Mouse (Mus musculus) myocyte (in vitro differentiated cells): ENCODE measurements around the gene Pecr.

Source experiments
- E2F4 ChIP-seq: IDR thresholded peaks from one replicate; pipeline ENCODE4 v1.6.1; 2011; ENCODE audit warnings: mild to moderate bottlenecking, control low read depth, moderate library complexity; ENCODE audit not compliant: insufficient read depth
- MAX ChIP-seq: IDR thresholded peaks from one replicate; pipeline ENCODE4 v1.6.1; 2011; ENCODE audit warnings: low read depth, mild to moderate bottlenecking, control low read depth
- MYOD1 ChIP-seq, 3 experiments: IDR thresholded peaks; one replicate each; pipeline ENCODE4 v1.6.1; 2011; ENCODE audit warnings: control low read depth in 2 of 3, low read depth in 2 of 3, mild to moderate bottlenecking in 2 of 3, moderate library complexity in 1 of 3; ENCODE audit not compliant: insufficient read length in 2 of 3, control insufficient read depth in 1 of 3
- MYOG ChIP-seq, 3 experiments: IDR thresholded peaks; one replicate each; pipeline ENCODE4 v1.6.1; 2011; ENCODE audit warnings: control low read depth in 2 of 3, low read depth in 2 of 3, mild to moderate bottlenecking in 2 of 3; ENCODE audit not compliant: insufficient read length in 2 of 3, control insufficient read depth in 1 of 3, insufficient read depth in 1 of 3
- POLR2A ChIP-seq: IDR thresholded peaks from one replicate; pipeline ENCODE4 v1.6.1; 2011; ENCODE audit warnings: low read depth, mild to moderate bottlenecking, control low read depth, moderate library complexity; ENCODE audit not compliant: insufficient read length
- POLR2AphosphoS2 ChIP-seq: IDR thresholded peaks from one replicate; pipeline ENCODE4 v1.6.1; 2011; ENCODE audit warnings: low read depth, control low read depth; ENCODE audit not compliant: insufficient read length
- TCF12 ChIP-seq: IDR thresholded peaks from one replicate; pipeline ENCODE4 v1.6.1; 2011; ENCODE audit warnings: mild to moderate bottlenecking, control low read depth; ENCODE audit not compliant: poor library complexity, insufficient read depth, severe bottlenecking
- TCF3 ChIP-seq: IDR thresholded peaks from one replicate; pipeline ENCODE4 v1.6.1; 2011; ENCODE audit warnings: low read depth, control low read depth; ENCODE audit not compliant: insufficient read length
- USF1 ChIP-seq: IDR thresholded peaks from one replicate; pipeline ENCODE4 v1.6.1; 2011; ENCODE audit warnings: low read depth, mild to moderate bottlenecking, control low read depth, moderate library complexity

DNA sequence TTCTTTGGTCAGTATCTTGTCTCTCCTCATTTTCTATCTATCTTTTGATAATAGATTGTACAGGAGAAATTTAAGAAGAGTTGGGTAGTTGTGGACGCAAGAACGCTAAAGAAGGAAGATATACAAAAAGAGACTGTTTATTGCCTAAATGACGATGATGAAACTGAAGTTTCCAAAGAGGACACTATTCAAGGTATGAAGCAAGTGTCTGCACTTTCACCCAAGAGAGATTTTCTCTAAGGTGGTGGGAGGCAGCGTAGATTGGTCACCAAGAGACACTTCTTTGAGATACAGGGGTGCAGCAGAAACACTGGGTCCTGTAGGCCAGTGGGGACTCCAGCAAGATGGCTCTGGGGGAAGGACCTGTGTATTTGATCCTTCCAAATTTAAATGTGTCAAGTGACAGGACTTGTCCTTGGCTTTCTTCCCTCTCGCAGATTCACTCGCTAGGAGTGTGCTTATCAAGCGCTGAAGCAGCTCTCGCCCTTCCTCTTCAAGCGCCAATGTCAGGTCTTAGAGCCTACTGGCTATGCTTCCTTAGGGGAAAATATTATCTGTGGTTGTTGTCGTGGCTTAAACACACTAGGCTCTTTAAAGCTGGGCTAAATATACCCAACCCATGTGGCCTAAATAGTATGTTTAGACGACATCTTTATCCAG lies 42.2 kb upstream of the Pecr start:
- no peak for TF ChIP-seq POLR2AphosphoS2
- TF ChIP-seq POLR2A, result no peak
- no peak for TF ChIP-seq TCF3
- TF ChIP-seq MYOD1 (IDR thresholded peaks at IDR 0.05; ENCODE audit: control insufficient read depth in 1 of 3, insufficient read length in 2 of 3, low read depth in 2 of 3), result no peak
- TF ChIP-seq TCF12, result no peak
- TF ChIP-seq E2F4, result no peak
- no peak for TF ChIP-seq USF1
- TF ChIP-seq MAX, result no peak
- no peak for TF ChIP-seq MYOG (IDR thresholded peaks at IDR 0.05; ENCODE audit: control insufficient read depth in 1 of 3, insufficient read depth in 1 of 3, insufficient read length in 2 of 3, low read depth in 2 of 3)
